Mouse (Mus musculus) heart, embryonic 16.5 days (tissue): ENCODE data around the gene Cpne5. TPM values are rescaled to one million over a fixed set of nuclear protein-coding genes. Genes with fewer than 3 reads are reported as not detected.
A peak's percentile ranks its signal among the peaks of the same experiment; 100 is the strongest.

Experiments used
- ATAC-seq: fragments of 200-750 bp; cut with Nextera tagmentation; replicated peaks from 2 replicates; pipeline ENCODE4 v1.8.0; 2017; ENCODE audit warnings: moderate number of reproducible peaks; ENCODE audit not compliant: insufficient read depth, low FRiP score; ENCODE audit errors: extremely low read depth
- H3K27ac ChIP-seq: fragments of 300-500 bp; sonication (generic); 2 replicates; pipeline ENCODE4 v1.5.1; 2014; ENCODE audit warnings: mild to moderate bottlenecking, low read length, control low read depth, moderate library complexity
- H3K27me3 ChIP-seq: fragments of 300-500 bp; sonication (generic); 2 replicates; pipeline ENCODE4 v1.6.1; 2014; ENCODE audit warnings: low read length, mixed read lengths; ENCODE audit not compliant: control insufficient read depth, insufficient read depth
- H3K36me3 ChIP-seq: fragments of 300-500 bp; sonication (generic); 2 replicates; pipeline ENCODE4 v1.6.1; 2014; ENCODE audit not compliant: control insufficient read depth, insufficient read depth
- H3K4me1 ChIP-seq: fragments of 300-500 bp; sonication (generic); 2 replicates; pipeline ENCODE4 v1.6.1; 2014; ENCODE audit warnings: low read length, mixed read lengths; ENCODE audit not compliant: control insufficient read depth, insufficient read depth
- H3K4me2 ChIP-seq: fragments of 300-500 bp; sonication (generic); 2 replicates; pipeline ENCODE4 v1.6.1; 2014; ENCODE audit warnings: low read depth, mild to moderate bottlenecking, control low read depth, low read length
- H3K4me3 ChIP-seq: fragments of 300-500 bp; sonication (generic); 2 replicates; pipeline ENCODE4 v1.5.1; 2014; ENCODE audit warnings: mild to moderate bottlenecking, control low read depth, low read length
- H3K9ac ChIP-seq: fragments of 300-500 bp; sonication (generic); 2 replicates; pipeline ENCODE4 v1.6.1; 2014; ENCODE audit warnings: low read length, control low read depth
- H3K9me3 ChIP-seq: fragments of 300-500 bp; sonication (generic); replicated peaks from 2 replicates; pipeline ENCODE4 v1.6.1; 2016; ENCODE audit warnings: low read length; ENCODE audit not compliant: control insufficient read depth
- WGBS: fragments of 180-500 bp; shearing (Covaris S2); extraction: QIAGEN DNeasy Blood & Tissue Kit; methylation state at CpG from one replicate; pipeline ENCODE4 v1.1.7; 2014; 5-methylcytosine and 5-hydroxymethylcytosine counted together
- polyA plus RNA-seq: library from polyadenylated mRNA; unstranded; fragments of >200 nt; fragmentation: Nextera tagmentation; extraction: Ambion mirVana; gene quantifications from 2 replicates; pipeline ENCODE4 v1.2.1, GENCODE M21; 2015

The Cpne5 gene
- polyA plus RNA-seq, 1 experiment from 2014 or later: 13.3 TPM

DNA sequence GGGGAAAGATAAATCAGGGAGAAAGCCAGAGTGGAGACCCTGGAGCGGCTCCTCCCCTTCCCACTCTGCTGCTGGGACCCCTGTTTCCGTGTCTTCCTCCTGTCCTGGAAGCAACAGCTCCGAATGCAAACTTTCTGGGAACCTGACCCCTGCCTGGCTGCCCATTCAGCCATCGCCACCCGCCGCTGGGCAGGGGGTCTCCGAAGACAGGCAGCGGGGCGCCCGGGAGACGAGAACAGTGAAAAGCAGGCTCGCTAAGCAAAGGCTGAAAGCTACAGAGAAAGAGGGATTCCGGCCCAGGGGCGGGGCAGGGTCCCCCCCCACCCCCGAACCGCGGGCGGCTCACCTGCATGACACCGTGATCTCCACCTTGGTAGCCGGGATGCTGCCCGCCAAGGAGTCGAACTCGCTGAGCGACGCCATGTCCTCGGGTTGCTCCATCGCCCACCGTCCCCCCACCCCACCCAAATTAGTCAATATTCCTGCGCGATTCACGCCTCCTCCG is 648 bp downstream of the Cpne5 start:
- 3% methylated on average over 32 of the region's 32 CpGs for WGBS
- Histone ChIP-seq H3K9me3 (no peaks in the 10 kb centered on the region), H3K9ac (peak overlapping the region; percentile 74), H3K27me3 (peaks cover 36% of the 10 kb centered on the region), H3K4me1 (peaks cover 8% of the 10 kb centered on the region; the same call in 1 of the 2 replicates), H3K36me3 (no peaks in the 10 kb centered on the region), H3K4me3 (peak overlapping the region; percentile 68), H3K27ac (no peak overlapping the region; the same call in 1 of the 2 replicates), H3K4me2 (peak overlapping the region; percentile 99)
- no peak for ATAC-seq

DNA sequence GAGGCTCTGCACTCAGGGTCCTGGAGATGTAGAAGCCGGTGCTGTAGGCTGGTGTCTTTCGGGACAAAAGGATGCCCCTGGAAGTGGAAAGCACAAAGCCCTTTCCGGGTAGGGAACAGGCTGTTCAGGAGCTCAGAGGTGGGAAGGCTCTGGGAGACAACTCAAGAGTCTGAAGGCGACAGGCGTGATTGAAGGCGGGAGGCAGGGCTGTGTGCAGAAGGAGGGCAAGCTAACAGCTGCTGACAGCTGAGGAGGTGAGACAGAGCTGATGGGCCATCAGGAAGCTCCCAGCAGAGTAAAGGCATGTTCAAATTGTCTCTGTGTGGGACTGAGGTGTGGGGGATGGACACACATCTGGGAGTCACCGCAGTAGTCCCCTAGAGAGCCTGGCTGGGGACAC is 1.9 kb downstream of the Cpne5 start:
- H3K4me2 ChIP-seq: peak overlapping the region; percentile 2; the same call in 1 of the 2 replicates

GRCm38 (mm10) chr17:29231109-29231508 is 6.9 kb downstream of the Cpne5 start:
- H3K4me1 ChIP-seq: no peaks in the 10 kb centered on the region
- no peaks in the 10 kb centered on the region for H3K9me3 ChIP-seq
- WGBS: 80% methylated on average over 10 of the region's 10 CpGs
- H3K4me3 ChIP-seq: no peak overlapping the region
- H3K9ac ChIP-seq: no peak overlapping the region
- H3K27ac ChIP-seq: no peak overlapping the region
- H3K4me2 ChIP-seq: no peak overlapping the region
- H3K36me3 ChIP-seq: no peaks in the 10 kb centered on the region
- peaks cover 8% of the 10 kb centered on the region; the same call in 1 of the 2 replicates for H3K27me3 ChIP-seq
- ATAC-seq: no peak

More for the DNA sequence above, 1.9 kb downstream of the Cpne5 start:
- 47% methylated on average over 7 of the region's 7 CpGs for WGBS
- Histone ChIP-seq H3K4me1 (peaks cover 8% of the 10 kb centered on the region; the same call in 1 of the 2 replicates), H3K27me3 (peaks cover 36% of the 10 kb centered on the region), H3K27ac (no peak overlapping the region), H3K9ac (no peak overlapping the region), H3K9me3 (no peaks in the 10 kb centered on the region), H3K4me3 (no peak overlapping the region), H3K36me3 (no peaks in the 10 kb centered on the region)
- ATAC-seq: no peak

DNA sequence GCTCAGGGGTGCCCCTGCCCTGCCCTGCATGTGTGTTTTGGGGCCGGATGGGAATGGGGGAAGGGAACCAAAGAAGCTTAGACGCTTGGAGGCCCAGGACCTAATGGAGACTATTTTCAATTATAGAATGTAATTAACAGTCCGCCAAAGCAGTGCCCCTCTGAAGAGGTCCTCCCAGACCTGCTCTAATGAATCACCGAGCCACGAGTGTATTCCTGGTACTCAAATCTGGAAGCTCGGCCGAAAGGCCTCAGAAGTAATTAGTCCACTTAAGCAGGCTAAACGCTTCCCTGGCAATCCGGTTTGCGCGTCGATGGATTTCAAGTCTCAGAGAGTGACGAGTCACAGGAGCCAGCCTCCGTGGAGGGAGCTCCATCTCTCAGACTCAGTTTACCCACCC is 17.3 kb downstream of the Cpne5 start:
- Histone ChIP-seq H3K4me2 (no peak overlapping the region), H3K36me3 (no peaks in the 10 kb centered on the region), H3K4me1 (no peaks in the 10 kb centered on the region), H3K4me3 (no peak overlapping the region), H3K9me3 (no peaks in the 10 kb centered on the region), H3K27ac (no peak overlapping the region), H3K9ac (no peak overlapping the region), H3K27me3 (no peaks in the 10 kb centered on the region; the same call in 1 of the 2 replicates)
- WGBS: 71% methylated on average over 14 of the region's 14 CpGs
- no peak for ATAC-seq

- no peak overlapping the region for H3K27ac ChIP-seq
- H3K27me3 ChIP-seq: peaks cover 6% of the 10 kb centered on the region
- no peaks in the 10 kb centered on the region for H3K9me3 ChIP-seq
- ATAC-seq: no peak
- H3K4me2 ChIP-seq: no peak overlapping the region
- H3K36me3 ChIP-seq: no peaks in the 10 kb centered on the region
- H3K4me1 ChIP-seq: no peaks in the 10 kb centered on the region
- H3K9ac ChIP-seq: no peak overlapping the region
- WGBS: 68% methylated on average over 5 of the region's 5 CpGs
- H3K4me3 ChIP-seq: no peak overlapping the region
These were observed 19.9 kb downstream of the Cpne5 start for GRCm38 (mm10) chr17:29218017-29218416.

DNA sequence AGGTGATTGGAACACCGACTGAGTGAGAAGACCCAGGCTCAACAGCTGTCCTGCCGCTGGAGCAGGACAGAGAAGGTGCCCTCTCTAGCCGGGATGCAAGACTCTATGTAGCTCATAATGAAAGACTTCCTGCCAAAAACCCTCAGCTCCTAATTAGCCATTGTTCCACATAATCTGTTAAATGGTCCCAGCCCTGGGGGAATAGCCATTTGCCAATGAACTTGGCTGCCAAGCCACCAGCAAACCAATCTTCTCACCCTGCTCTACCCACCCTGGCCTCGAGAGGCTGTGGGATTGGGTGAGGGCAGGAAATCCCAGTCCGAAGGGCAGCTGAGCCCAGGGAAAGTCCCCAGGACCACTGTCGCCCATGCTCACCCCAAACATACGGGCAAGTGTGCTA is 21.9 kb downstream of the Cpne5 start:
- Histone ChIP-seq H3K9me3 (peaks cover 2% of the 10 kb centered on the region; the same call in 1 of the 2 replicates), H3K4me2 (no peak overlapping the region), H3K27me3 (peaks cover 6% of the 10 kb centered on the region), H3K4me1 (peaks cover 4% of the 10 kb centered on the region), H3K4me3 (no peak overlapping the region), H3K9ac (no peak overlapping the region), H3K27ac (no peak overlapping the region), H3K36me3 (no peaks in the 10 kb centered on the region)
- no peak for ATAC-seq
- 69% methylated on average over 7 of the region's 7 CpGs for WGBS

- Histone ChIP-seq H3K27me3 (peaks cover 6% of the 10 kb centered on the region), H3K9me3 (peaks cover 2% of the 10 kb centered on the region; the same call in 1 of the 2 replicates), H3K27ac (no peak overlapping the region), H3K4me2 (no peak overlapping the region), H3K4me1 (peaks cover 4% of the 10 kb centered on the region), H3K36me3 (no peaks in the 10 kb centered on the region), H3K4me3 (no peak overlapping the region), H3K9ac (no peak overlapping the region)
- no peak for ATAC-seq
- WGBS: 68% methylated on average over 10 of the region's 10 CpGs
These were observed 23.3 kb downstream of the Cpne5 start for GRCm38 (mm10) chr17:29214655-29215054.

GRCm38 (mm10) chr17:29214193-29214456 is 23.8 kb downstream of the Cpne5 start:
- 82% methylated on average over 4 of the region's 4 CpGs for WGBS
- Histone ChIP-seq H3K4me3 (no peak overlapping the region), H3K36me3 (no peaks in the 10 kb centered on the region), H3K27ac (no peak overlapping the region), H3K9me3 (peaks cover 2% of the 10 kb centered on the region; the same call in 1 of the 2 replicates), H3K9ac (no peak overlapping the region), H3K4me1 (peaks cover 4% of the 10 kb centered on the region), H3K27me3 (peaks cover 6% of the 10 kb centered on the region), H3K4me2 (no peak overlapping the region)
- ATAC-seq: no peak

GRCm38 (mm10) chr17:29213381-29214192 is 24.4 kb downstream of the Cpne5 start:
- Histone ChIP-seq H3K9me3 (peaks cover 2% of the 10 kb centered on the region; the same call in 1 of the 2 replicates), H3K4me2 (no peak overlapping the region), H3K9ac (no peak overlapping the region), H3K27ac (no peak overlapping the region), H3K36me3 (no peaks in the 10 kb centered on the region), H3K4me1 (peaks cover 4% of the 10 kb centered on the region), H3K27me3 (peaks cover 6% of the 10 kb centered on the region), H3K4me3 (no peak overlapping the region)
- WGBS: 36% methylated on average over 12 of the region's 12 CpGs
- ATAC-seq: no peak
